Mouse (Mus musculus): ENCODE data around the gene Wfdc13.

The Wfdc13 gene

GRCm38 (mm10) chr2:164684807-164685206 lies at the start of gene Wfdc13:
Wfdc13 (plus strand) TSS chr2:164685107.
- DNase-seq = no peak

GRCm38 (mm10) chr2:164635266-164635665 lies 49.6 kb upstream of the Wfdc13 start:
- peak; percentile 11 for DNase-seq

DNA sequence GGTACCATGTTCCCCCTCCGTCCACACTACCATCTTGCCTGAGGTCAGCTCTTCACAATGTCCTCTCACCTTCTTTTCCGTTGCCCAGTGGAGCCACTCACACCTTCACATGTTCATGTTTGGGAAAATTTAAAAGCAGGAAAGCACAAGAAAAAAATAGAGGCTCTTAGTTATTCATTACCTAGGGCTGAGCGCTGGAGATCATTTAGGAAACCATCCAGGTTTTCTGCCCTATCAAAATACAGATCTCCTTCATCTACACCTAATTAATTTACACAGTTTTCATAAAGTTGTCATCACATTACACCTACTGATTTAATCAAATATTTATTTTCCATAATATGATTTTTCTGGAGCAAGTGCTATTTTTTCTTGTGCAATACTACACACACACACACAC lies 46.2 kb upstream of the Wfdc13 start, which contains the start of gene Wfdc16:
Gene Wfdc16 (minus strand): TSS at position 101 of the 400 bp plus-strand sequence.
- no peak for DNase-seq

- DNase-seq = no peak
These were observed 43.8 kb upstream of the Wfdc13 start for GRCm38 (mm10) chr2:164641129-164641528.

DNA sequence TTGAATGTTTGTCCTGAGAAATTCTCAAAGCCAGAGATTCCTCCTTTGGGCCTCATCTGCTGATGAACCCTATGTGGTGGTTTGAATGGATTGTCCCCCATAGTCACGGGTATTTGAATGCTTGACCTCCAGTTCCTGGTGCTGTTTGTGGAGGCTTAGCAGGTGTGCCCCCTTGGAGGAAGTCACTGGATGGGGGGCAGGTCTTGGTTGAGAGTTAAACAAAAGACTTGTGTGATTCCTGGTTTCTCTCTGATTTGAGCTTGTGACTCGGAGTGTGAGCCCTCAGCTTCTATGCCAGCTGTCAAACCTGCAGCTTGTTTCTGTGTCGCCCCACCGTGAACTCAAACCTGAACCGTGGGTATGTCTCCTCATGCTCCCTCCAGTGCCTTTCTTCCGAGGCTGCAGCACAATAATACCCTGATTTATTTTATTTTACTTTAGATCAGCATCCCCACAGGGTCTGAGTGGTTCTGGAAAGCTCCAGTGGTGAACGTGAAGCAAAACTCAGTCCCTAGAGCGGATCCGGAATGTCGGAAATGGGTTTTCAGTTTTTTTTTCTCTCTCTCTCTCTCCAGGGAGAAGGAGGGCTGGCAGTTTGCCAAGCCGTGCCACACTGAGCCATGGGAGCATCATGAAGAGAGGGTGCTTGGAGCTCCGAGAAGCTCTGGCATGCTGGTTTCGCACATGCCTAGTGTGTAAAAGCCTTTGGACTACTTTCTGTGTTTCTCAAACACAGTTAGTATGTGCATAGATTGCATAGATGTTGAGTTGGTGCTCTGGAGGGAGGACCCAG lies 42.8 kb upstream of the Wfdc13 start:
- DNase-seq = peak; percentile 12

DNA sequence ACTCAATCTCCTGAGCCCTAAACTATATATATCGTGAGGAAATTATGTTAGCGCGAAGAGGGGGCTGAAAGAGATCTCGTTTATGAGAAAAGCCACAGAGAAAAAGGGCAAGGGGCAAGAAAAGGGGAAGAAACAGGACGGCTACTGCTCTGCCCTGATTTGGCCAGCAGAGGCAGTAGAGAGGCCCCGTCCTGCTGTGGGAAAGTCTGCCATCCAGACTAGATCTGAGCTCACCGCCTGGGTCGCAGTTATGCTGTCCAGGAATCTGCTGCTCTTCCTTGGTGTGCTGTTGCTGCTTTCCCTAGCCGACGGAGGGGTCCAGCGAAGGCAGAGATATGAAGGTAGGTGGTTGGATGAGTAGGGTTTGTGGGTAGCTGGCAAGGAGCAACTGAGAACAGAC lies 29.0 kb upstream of the Wfdc13 start, which contains the start of gene Wfdc10:
Gene Wfdc10 (plus strand): TSS at position 189 of the 400 bp plus-strand sequence.
- DNase-seq = peak; percentile 65

GRCm38 (mm10) chr2:164656483-164656882 lies 28.4 kb upstream of the Wfdc13 start, which contains the start of gene Wfdc9:
Wfdc9 (minus strand) TSS chr2:164656583.
- no peak for DNase-seq

- DNase-seq = no peak
These were observed 20.1 kb upstream of the Wfdc13 start for GRCm38 (mm10) chr2:164664851-164665250.

DNA sequence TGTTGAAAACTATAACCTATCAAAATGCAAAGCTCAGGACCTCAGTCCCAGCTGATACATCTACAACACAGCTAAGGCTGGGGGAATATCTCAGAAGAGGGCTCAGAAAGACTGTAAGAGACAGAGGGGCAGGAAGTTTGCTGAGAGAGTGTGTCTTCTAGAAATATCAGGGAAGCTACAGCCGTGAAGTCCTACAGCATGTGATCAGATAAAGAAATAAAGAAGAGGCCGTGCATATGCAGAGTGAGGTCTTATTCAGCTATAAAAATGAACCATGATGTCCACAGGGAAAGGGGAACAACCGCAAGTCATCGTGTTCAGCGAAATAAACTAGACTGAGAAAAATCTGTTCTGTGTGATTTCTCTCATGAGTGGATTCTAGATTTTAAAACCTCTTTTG lies 14.6 kb upstream of the Wfdc13 start:
- DNase-seq = no peak

GRCm38 (mm10) chr2:164670938-164671337 lies 14.0 kb upstream of the Wfdc13 start:
- DNase-seq = no peak

- DNase-seq = no peak
These were observed 10.9 kb upstream of the Wfdc13 start, which contains the start of gene Wfdc11 for GRCm38 (mm10) chr2:164673987-164674386. Wfdc11 (minus strand) TSS chr2:164674087.

GRCm38 (mm10) chr2:164676103-164676502 lies 8.8 kb upstream of the Wfdc13 start:
- no peak for DNase-seq

DNA sequence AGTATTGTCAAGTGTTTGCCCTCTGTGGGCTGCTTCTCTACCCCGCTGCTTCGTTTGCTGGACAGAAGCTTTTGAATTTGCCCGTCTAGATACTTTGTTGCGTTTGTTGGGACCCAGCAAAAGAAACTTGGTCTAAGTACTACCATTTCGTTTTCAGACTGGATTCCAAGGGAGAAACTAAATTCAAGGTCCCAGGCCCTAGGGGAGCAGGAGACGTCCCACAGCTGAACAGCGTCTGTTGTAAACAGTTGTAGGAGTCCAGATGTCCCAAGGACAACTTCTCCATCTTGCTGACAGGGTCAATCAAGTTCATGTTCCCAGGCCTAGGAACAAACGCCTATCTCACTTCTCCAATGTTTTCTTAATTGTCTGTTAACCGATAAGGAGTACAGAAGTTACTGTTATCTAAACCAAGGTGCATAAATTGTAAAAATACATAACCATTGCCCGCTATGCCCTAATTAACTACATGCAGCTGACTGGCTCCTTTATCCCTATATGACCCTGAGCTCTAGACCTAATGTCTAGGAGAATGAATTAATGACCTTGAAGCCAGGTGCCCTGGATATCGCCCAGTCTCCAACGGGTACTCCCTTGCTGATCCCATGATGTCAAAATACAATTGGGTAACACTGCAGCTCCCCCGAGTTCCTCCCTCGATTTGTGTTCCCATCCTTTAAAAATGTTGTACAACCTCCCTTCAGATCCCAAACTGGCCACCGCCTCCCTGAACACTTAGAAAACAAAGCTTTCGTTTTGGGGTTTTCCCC lies 7.8 kb upstream of the Wfdc13 start:
- no peak for DNase-seq

- DNase-seq = peak; percentile 93
These were observed 5.9 kb upstream of the Wfdc13 start for GRCm38 (mm10) chr2:164678848-164679625.

- DNase-seq = no peak
These were observed 5.0 kb upstream of the Wfdc13 start for GRCm38 (mm10) chr2:164679906-164680305.

DNA sequence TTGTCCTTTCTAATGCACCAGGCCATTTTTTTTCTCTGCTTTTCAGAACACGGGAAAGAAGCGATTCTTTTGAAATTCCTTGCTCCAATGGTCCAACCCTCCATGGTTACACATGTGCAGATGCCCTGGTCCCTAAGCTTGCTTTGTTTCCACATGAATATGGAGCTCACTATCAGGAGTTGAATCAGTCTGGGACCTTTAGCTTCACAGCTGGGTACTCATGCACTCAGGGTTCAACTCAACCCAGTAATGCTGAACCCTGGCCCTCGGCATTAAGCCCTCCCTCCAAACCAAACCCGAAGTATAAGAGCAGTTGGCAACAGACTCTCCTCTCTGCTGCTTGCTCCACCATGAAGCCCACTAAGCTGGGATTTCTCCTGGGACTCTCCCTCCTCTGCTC lies 13.3 kb downstream of the Wfdc13 start, which contains the start of gene Spint4:
Gene Spint4 (plus strand): TSS at position 301 of the 400 bp plus-strand sequence.
- DNase-seq = no peak

- no peak for DNase-seq
These were observed 16.1 kb downstream of the Wfdc13 start for GRCm38 (mm10) chr2:164700959-164701358.

DNA sequence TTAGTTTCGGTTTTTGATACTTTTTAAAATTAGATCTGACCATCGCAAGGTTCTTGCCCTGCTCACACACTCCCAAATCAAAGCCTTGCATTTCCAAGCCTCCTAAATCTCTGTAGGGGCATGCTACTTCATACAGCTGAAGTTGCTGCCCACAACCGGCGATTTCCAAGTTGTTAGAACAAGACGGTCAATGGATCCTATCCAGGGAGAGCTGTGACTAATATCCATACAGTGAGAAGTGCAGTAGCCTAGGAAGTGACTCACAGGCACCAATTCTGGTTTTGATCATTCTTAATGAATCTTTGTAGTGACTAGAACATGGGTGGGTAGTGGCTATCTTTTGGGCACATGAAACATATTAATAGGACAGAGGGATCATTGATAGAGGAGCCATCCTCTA lies 16.9 kb downstream of the Wfdc13 start:
- no peak for DNase-seq

DNA sequence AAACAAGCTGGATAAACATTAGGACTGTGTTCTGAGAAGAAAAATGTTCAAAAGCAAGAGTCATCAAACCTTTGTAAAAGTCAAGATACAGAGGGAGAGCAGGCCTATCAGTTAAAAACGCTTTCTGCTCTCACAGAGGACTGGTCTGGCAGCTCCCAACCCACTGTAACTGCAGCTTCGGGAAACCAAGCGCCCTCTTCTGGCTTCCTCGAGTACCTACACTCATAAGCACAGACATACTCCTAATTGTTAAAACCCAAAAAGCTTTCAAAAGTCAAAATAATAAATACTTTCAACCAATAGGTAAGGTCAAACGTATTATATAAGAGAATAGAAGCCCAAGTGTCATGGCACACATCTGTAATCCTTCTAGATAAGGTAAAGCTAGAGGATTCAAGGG lies 19.3 kb downstream of the Wfdc13 start:
- DNase-seq = no peak

- no peak for DNase-seq
These were observed 20.4 kb downstream of the Wfdc13 start for GRCm38 (mm10) chr2:164705328-164705727.

DNA sequence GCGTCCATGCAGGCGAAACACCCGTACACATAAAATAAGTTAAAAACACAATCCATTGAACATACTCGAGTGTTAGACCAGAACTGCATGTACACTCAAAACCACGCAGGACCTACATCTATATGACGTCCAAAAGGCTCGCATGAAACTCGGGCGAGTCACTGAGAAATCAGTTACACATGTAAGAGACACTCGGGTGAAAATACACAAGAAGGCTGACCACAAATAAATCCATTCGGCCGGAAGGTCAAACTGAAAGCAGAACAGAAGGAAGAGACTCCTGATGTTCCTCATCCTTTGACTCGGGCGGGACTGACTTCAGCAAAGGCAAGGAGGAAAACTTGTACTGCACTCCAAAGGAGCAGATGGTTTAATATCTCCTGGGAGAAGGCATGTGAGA lies 21.1 kb downstream of the Wfdc13 start:
- DNase-seq = no peak

- no peak for DNase-seq
These were observed 30.1 kb downstream of the Wfdc13 start, which contains the start of gene Spint5 for GRCm38 (mm10) chr2:164715005-164715404. Spint5 (plus strand) TSS chr2:164715305.
